9 mouse cellular contexts compared by ENCODE assay signal in genomic region chr4:40875842-40876241, GRCm38 (mm10). TPM values are rescaled to one million over a fixed set of nuclear protein-coding genes. Genes with fewer than 3 reads are reported as not detected.
DNase-seq lines count a peak whose midpoint lies in the region; ATAC-seq lines count a peak whose summit lies in the region.
"Had no signal": no experiment of that assay in that cellular context is flagged by ENCODE, and none has a peak within 500 bp of the region (broad histone marks: within the 10 kb centered on the region; RNA-seq: fewer than 3 reads in every experiment).

No protein-coding gene starts in this region.

- H3K27me3 ChIP-seq in forebrain, embryonic 12.5 days: no peaks in the 10 kb centered on the region
- H3K27me3 ChIP-seq in forebrain, embryonic 11.5 days (ENCODE audit: control insufficient read depth, insufficient read depth, low read length): no peaks in the 10 kb centered on the region

- no peak overlapping the region for H3K9ac ChIP-seq in forebrain, embryonic 12.5 days
- no peak overlapping the region for H3K9ac ChIP-seq in forebrain, embryonic 11.5 days (ENCODE audit: low read length)

- H3K4me1 ChIP-seq in forebrain, embryonic 12.5 days: peaks cover 11% of the 10 kb centered on the region
- no peaks in the 10 kb centered on the region for H3K4me1 ChIP-seq in forebrain, embryonic 11.5 days (replicated peaks; ENCODE audit: control insufficient read depth, insufficient read depth, low read length)

- no peak overlapping the region for H3K27ac ChIP-seq in forebrain, embryonic 12.5 days
- H3K27ac ChIP-seq in forebrain, embryonic 11.5 days (ENCODE audit: low read depth, low read length): no peak overlapping the region

- no peaks in the 10 kb centered on the region for H3K36me3 ChIP-seq in forebrain, embryonic 12.5 days (replicated peaks)
- no peaks in the 10 kb centered on the region for H3K36me3 ChIP-seq in forebrain, embryonic 11.5 days (ENCODE audit: control insufficient read depth, insufficient read depth, low read length)

- WGBS in forebrain, embryonic 12.5 days: 93% methylated on average over 20 of the region's 20 CpGs
- WGBS in forebrain, embryonic 11.5 days: 93% methylated on average over 20 of the region's 20 CpGs

- H3K9me3 ChIP-seq in forebrain, embryonic 12.5 days: no peaks in the 10 kb centered on the region
- no peaks in the 10 kb centered on the region for H3K9me3 ChIP-seq in forebrain, embryonic 11.5 days (ENCODE audit: control insufficient read depth, low read length)

- peak; percentile 23; the same call in 1 of the 2 replicates for ATAC-seq in forebrain, embryonic 12.5 days (ENCODE audit: low FRiP score)
- no peak for ATAC-seq in forebrain, embryonic 11.5 days (replicated peaks; ENCODE audit: low FRiP score)
- peak; percentile 92 for ATAC-seq in activated CD4-positive, CD25-positive, alpha-beta regulatory T cell, adult 4 months

- no peak overlapping the region for H3K4me2 ChIP-seq in forebrain, embryonic 12.5 days
- H3K4me2 ChIP-seq in forebrain, embryonic 11.5 days (ENCODE audit: low read depth, low read length, severe bottlenecking): no peak overlapping the region

- H3K4me3 ChIP-seq in forebrain, embryonic 12.5 days (replicated peaks): no peak overlapping the region
- H3K4me3 ChIP-seq in forebrain, embryonic 11.5 days (ENCODE audit: low read depth, low read length): no peak overlapping the region

- no peak for DNase-seq in forebrain, embryonic 11.5 days (ENCODE audit: low spot score)
- peak; percentile 38 to 55 for DNase-seq in layer of hippocampus, postnatal 10 days (ENCODE audit: low spot score in 2 of 2)
- peak; percentile 52 for DNase-seq in right cerebral cortex, postnatal 14 days
- DNase-seq in urinary bladder, adult 18-20 months (ENCODE audit: low spot score in 2 of 2): no peak
- no peak for DNase-seq in embryo, embryonic 11 days
- no peak for DNase-seq in yolk sac, embryonic 10.5 days (ENCODE audit: low spot score)

RNA-seq across cellular contexts. Expression of gene B4galt1, which starts 22.0 kb away (rescaled TPM):
- 12.8 and 14.0 TPM in 2 replicates for polyA plus RNA-seq in forebrain, embryonic 12.5 days (2016; fragmentation: Nextera tagmentation; extraction: Ambion mirVana)
- polyA plus RNA-seq in forebrain, embryonic 11.5 days (2014; fragmentation: Nextera tagmentation; extraction: Ambion mirVana): 19.3 and 20.3 TPM in 2 replicates
- 10 to 100 TPM; 58.7 to 75.3 TPM for polyA plus RNA-seq in activated CD4-positive, CD25-positive, alpha-beta regulatory T cell, adult 4 months (2017; shearing (Covaris generic))
- total RNA-seq in layer of hippocampus, postnatal 10 days (2021): 1 to 10 TPM; 6.5 to 7.0 TPM

RNA-seq across cellular contexts. Expression of gene Spink4, which starts 44.0 kb away (rescaled TPM):
- polyA plus RNA-seq in forebrain, embryonic 12.5 days (2016; fragmentation: Nextera tagmentation; extraction: Ambion mirVana): not detected in 2 replicates
- not detected in 2 replicates for polyA plus RNA-seq in forebrain, embryonic 11.5 days (2014; fragmentation: Nextera tagmentation; extraction: Ambion mirVana)
- not detected for polyA plus RNA-seq in activated CD4-positive, CD25-positive, alpha-beta regulatory T cell, adult 4 months (2017; shearing (Covaris generic))
- not detected for total RNA-seq in layer of hippocampus, postnatal 10 days (2021)
- total RNA-seq: ES-E14 had no signal

Comparison
In these comparisons a context has a peak if more than half of its experiments do, and no peak if none do; other contexts are left out.
1. DNase-seq: peak in layer of hippocampus, postnatal 10 days (2 of 2) and right cerebral cortex, postnatal 14 days (single experiment); none in forebrain, embryonic 11.5 days (single experiment), urinary bladder, adult 18-20 months (0 of 2), embryo, embryonic 11 days (single experiment) and yolk sac, embryonic 10.5 days (single experiment).